Mouse (Mus musculus): ENCODE data around the gene Reg4. TPM values are rescaled to one million over a fixed set of nuclear protein-coding genes. Genes with fewer than 3 reads are reported as not detected.
A peak's percentile ranks its signal among the peaks of the same experiment; 100 is the strongest.

Gene Reg4
- not detected in 2 replicates for polyA plus RNA-seq (2014; fragmentation: Nextera tagmentation; extraction: Ambion mirVana)

GRCm38 (mm10) chr3:98221856-98222255 lies at the start of gene Reg4:
Gene Reg4, plus strand, starts transcription at chr3:98222156.
- H3K9ac ChIP-seq (ENCODE audit: low read length): no peak within 1 kb of the TSS
- H3K4me1 ChIP-seq (ENCODE audit: control insufficient read depth, insufficient read depth, low read length): no peaks in the 10 kb centered on the region
- H3K27me3 ChIP-seq (replicated peaks; ENCODE audit: control insufficient read depth, insufficient read depth, low read length): no peaks in the 10 kb centered on the region
- 84% methylated on average over 8 of the region's 8 CpGs for WGBS
- no peak for DNase-seq (ENCODE audit: low spot score)
- H3K4me2 ChIP-seq (ENCODE audit: low read length): no peak within 1 kb of the TSS
- no peak within 1 kb of the TSS for H3K27ac ChIP-seq (ENCODE audit: low read depth, low read length)
- ATAC-seq: no peak
- no peaks in the 10 kb centered on the region for H3K36me3 ChIP-seq (ENCODE audit: control insufficient read depth, insufficient read depth, low read length)
- no peak within 1 kb of the TSS for H3K4me3 ChIP-seq (ENCODE audit: low read depth, low read length)
- no peaks in the 10 kb centered on the region for H3K9me3 ChIP-seq (replicated peaks; ENCODE audit: control insufficient read depth, low read length)

GRCm38 (mm10) chr3:98178340-98178739 lies 43.6 kb upstream of the Reg4 start:
- no peak overlapping the region for H3K9ac ChIP-seq (ENCODE audit: low read length)
- H3K4me2 ChIP-seq (ENCODE audit: low read length): no peak overlapping the region
- no peaks in the 10 kb centered on the region for H3K36me3 ChIP-seq (ENCODE audit: control insufficient read depth, insufficient read depth, low read length)
- H3K27ac ChIP-seq (ENCODE audit: low read depth, low read length): no peak overlapping the region
- no peaks in the 10 kb centered on the region for H3K27me3 ChIP-seq (replicated peaks; ENCODE audit: control insufficient read depth, insufficient read depth, low read length)
- no peaks in the 10 kb centered on the region for H3K9me3 ChIP-seq (replicated peaks; ENCODE audit: control insufficient read depth, low read length)
- no peak for ATAC-seq
- H3K4me3 ChIP-seq (ENCODE audit: low read depth, low read length): no peak overlapping the region
- H3K4me1 ChIP-seq (ENCODE audit: control insufficient read depth, insufficient read depth, low read length): no peaks in the 10 kb centered on the region
- DNase-seq (ENCODE audit: low spot score): peak; percentile 52
- WGBS: 57% methylated on average over 4 of the region's 4 CpGs

DNA sequence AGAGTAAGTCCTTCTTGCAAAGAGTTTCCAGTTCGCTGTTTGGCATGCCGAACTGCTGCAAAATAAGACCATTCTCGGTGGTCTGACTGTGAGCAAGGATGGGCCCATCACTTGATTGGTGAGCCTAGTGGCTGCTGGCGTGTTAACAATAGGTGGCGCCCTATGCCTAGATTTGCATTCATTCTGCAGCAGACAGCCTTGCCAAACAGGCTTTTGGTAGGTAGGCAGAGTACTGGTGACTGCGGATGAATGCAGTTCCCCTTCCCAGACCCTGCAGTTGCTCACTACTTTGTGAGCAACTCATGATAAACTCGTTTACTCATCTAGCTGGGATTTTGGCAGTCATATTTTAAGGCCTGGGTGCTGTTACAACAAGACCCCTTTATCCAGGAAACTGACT lies 41.2 kb upstream of the Reg4 start:
- WGBS: 24% methylated on average over 7 of the region's 7 CpGs
- Histone ChIP-seq H3K4me2 (ENCODE audit: low read length) (no peak overlapping the region), H3K36me3 (ENCODE audit: control insufficient read depth, insufficient read depth, low read length) (no peaks in the 10 kb centered on the region), H3K9me3 (replicated peaks; ENCODE audit: control insufficient read depth, low read length) (no peaks in the 10 kb centered on the region), H3K27ac (ENCODE audit: low read depth, low read length) (no peak overlapping the region), H3K27me3 (replicated peaks; ENCODE audit: control insufficient read depth, insufficient read depth, low read length) (no peaks in the 10 kb centered on the region), H3K9ac (ENCODE audit: low read length) (no peak overlapping the region), H3K4me3 (ENCODE audit: low read depth, low read length) (no peak overlapping the region), H3K4me1 (ENCODE audit: control insufficient read depth, insufficient read depth, low read length) (no peaks in the 10 kb centered on the region)
- ATAC-seq (peak; percentile 65; the same call in 1 of the 2 replicates), DNase-seq (ENCODE audit: low spot score) (peak; percentile 85)

DNA sequence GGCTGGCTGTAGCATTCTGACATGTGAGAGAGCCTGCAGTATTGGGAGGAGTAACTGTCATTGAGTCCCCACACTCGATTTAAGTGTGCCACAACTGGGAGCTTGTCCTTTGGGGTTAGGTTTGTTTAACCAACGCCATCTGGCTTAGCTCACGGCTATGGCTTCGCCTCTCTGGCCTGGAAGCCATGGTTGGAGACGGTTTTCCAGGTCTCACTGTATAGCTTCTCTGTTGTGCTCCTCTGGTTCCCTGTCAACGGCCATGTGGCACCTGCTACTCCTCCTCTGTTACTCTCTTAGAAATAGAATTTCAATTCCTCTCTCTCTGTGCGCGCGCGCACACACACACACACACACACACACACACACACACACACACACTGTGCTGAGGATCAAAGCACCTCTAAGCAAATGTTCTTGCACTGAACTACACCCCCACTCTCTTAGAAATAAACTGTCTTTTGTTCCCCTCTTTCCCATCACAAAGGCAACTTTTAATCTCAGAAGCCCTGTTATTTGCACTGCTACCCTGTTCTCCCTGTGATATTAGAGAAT lies 36.7 kb upstream of the Reg4 start:
- no peak for ATAC-seq
- no peaks in the 10 kb centered on the region for H3K36me3 ChIP-seq (ENCODE audit: control insufficient read depth, insufficient read depth, low read length)
- no peak overlapping the region for H3K27ac ChIP-seq (ENCODE audit: low read depth, low read length)
- H3K4me3 ChIP-seq (ENCODE audit: low read depth, low read length): no peak overlapping the region
- H3K9me3 ChIP-seq (replicated peaks; ENCODE audit: control insufficient read depth, low read length): no peaks in the 10 kb centered on the region
- no peaks in the 10 kb centered on the region for H3K27me3 ChIP-seq (replicated peaks; ENCODE audit: control insufficient read depth, insufficient read depth, low read length)
- DNase-seq (ENCODE audit: low spot score): peak; percentile 24
- no peak overlapping the region for H3K4me2 ChIP-seq (ENCODE audit: low read length)
- 47% methylated on average over 10 of the region's 10 CpGs for WGBS
- H3K9ac ChIP-seq (ENCODE audit: low read length): no peak overlapping the region
- H3K4me1 ChIP-seq (ENCODE audit: control insufficient read depth, insufficient read depth, low read length): no peaks in the 10 kb centered on the region

DNA sequence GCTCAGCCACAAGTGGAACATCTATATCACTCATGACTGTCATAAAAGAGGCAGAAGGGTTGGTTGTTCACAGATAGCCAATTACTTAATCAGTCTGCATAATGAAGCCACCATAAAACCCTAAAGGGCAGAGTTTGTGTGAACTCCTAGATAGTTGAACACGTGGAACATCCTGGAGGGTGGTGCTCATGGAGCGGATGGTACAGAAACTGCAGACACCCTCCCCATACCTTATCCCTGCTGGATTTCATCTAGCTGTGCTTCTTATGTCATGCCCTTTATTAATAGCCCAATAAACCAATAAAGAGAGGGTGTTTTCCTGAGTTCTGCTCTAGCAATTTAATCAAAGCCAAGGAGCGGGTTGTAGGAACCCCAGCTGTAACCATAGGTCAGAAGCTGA lies 34.2 kb upstream of the Reg4 start:
- Histone ChIP-seq H3K4me2 (ENCODE audit: low read length) (no peak overlapping the region), H3K4me1 (ENCODE audit: control insufficient read depth, insufficient read depth, low read length) (no peaks in the 10 kb centered on the region), H3K27ac (ENCODE audit: low read depth, low read length) (no peak overlapping the region), H3K9me3 (replicated peaks; ENCODE audit: control insufficient read depth, low read length) (no peaks in the 10 kb centered on the region), H3K27me3 (replicated peaks; ENCODE audit: control insufficient read depth, insufficient read depth, low read length) (no peaks in the 10 kb centered on the region), H3K36me3 (ENCODE audit: control insufficient read depth, insufficient read depth, low read length) (no peaks in the 10 kb centered on the region), H3K9ac (ENCODE audit: low read length) (no peak overlapping the region), H3K4me3 (ENCODE audit: low read depth, low read length) (no peak overlapping the region)
- ATAC-seq (no peak), DNase-seq (ENCODE audit: low spot score) (no peak)
- WGBS: 85% methylated on average over 3 of the region's 3 CpGs

GRCm38 (mm10) chr3:98197711-98198532 lies 24.0 kb upstream of the Reg4 start:
- whole genome bisulfite sequencing: 13% methylated on average over 9 of the region's 9 CpGs
- no peak for ATAC-seq

DNA sequence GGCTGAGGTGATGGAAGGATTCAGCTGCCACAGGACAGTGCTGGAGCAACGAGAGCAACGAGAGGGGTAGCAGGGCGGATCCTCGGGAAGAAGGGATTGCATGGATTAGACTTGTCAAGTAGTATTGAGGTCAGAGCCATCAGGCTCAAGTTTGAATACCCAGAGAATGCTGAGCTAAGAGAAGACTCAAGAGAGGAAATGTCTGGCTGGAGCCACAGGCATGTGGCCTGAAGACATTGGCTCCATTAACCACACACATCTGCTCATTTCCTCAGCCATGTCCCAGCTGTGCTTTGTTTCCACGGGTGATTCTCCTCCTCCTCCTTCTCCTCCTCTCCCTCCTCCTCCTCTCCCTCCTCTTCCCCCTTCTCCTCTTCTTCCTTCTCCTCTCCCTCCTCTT lies 22.2 kb upstream of the Reg4 start:
- Histone ChIP-seq H3K9ac (ENCODE audit: low read length) (no peak overlapping the region), H3K4me1 (ENCODE audit: control insufficient read depth, insufficient read depth, low read length) (no peaks in the 10 kb centered on the region; the same call in 1 of the 2 replicates), H3K4me3 (ENCODE audit: low read depth, low read length) (no peak overlapping the region), H3K9me3 (replicated peaks; ENCODE audit: control insufficient read depth, low read length) (no peaks in the 10 kb centered on the region), H3K27me3 (replicated peaks; ENCODE audit: control insufficient read depth, insufficient read depth, low read length) (no peaks in the 10 kb centered on the region), H3K27ac (ENCODE audit: low read depth, low read length) (no peak overlapping the region), H3K4me2 (ENCODE audit: low read length) (no peak overlapping the region), H3K36me3 (ENCODE audit: control insufficient read depth, insufficient read depth, low read length) (no peaks in the 10 kb centered on the region)
- ATAC-seq: no peak
- DNase-seq (ENCODE audit: low spot score): no peak
- WGBS: 80% methylated on average over 5 of the region's 5 CpGs

More at GRCm38 (mm10) chr3:98197711-98198532, 24.0 kb upstream of the Reg4 start:
- no peaks in the 10 kb centered on the region for H3K27me3 ChIP-seq (replicated peaks; ENCODE audit: control insufficient read depth, insufficient read depth, low read length)
- no peaks in the 10 kb centered on the region; the same call in 1 of the 2 replicates for H3K4me1 ChIP-seq (ENCODE audit: control insufficient read depth, insufficient read depth, low read length)
- no peaks in the 10 kb centered on the region for H3K36me3 ChIP-seq (ENCODE audit: control insufficient read depth, insufficient read depth, low read length)
- no peak overlapping the region for H3K27ac ChIP-seq (ENCODE audit: low read depth, low read length)
- DNase-seq (ENCODE audit: low spot score): peak; percentile 23
- H3K4me3 ChIP-seq (ENCODE audit: low read depth, low read length): no peak overlapping the region
- no peak overlapping the region for H3K9ac ChIP-seq (ENCODE audit: low read length)
- no peaks in the 10 kb centered on the region for H3K9me3 ChIP-seq (replicated peaks; ENCODE audit: control insufficient read depth, low read length)
- no peak overlapping the region for H3K4me2 ChIP-seq (ENCODE audit: low read length)

DNA sequence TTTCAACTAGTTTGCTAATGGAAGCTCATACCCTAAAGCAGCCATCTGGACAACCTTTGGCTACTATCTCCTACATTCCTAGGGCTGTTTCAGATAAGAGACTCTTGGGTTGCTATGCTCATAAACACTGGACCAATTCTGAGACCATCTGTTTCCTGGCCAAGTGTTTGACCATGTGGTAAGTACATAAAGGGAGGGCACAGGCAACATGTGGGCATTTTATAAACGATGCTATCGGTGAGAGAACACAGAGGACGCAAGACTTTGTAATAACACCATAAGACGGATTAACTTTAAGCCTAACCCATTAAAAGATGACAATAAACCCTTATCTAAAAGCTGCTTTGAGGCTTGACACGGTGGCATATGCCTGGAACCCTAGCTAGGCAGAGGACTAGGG lies 18.7 kb upstream of the Reg4 start:
- no peak overlapping the region for H3K4me2 ChIP-seq (ENCODE audit: low read length)
- ATAC-seq (no peak), DNase-seq (ENCODE audit: low spot score) (no peak)
- no peaks in the 10 kb centered on the region for H3K27me3 ChIP-seq (replicated peaks; ENCODE audit: control insufficient read depth, insufficient read depth, low read length)
- H3K9me3 ChIP-seq (replicated peaks; ENCODE audit: control insufficient read depth, low read length): no peaks in the 10 kb centered on the region
- WGBS: 77% methylated on average over 5 of the region's 5 CpGs
- H3K4me3 ChIP-seq (ENCODE audit: low read depth, low read length): no peak overlapping the region
- H3K27ac ChIP-seq (ENCODE audit: low read depth, low read length): no peak overlapping the region
- no peak overlapping the region for H3K9ac ChIP-seq (ENCODE audit: low read length)
- H3K36me3 ChIP-seq (ENCODE audit: control insufficient read depth, insufficient read depth, low read length): no peaks in the 10 kb centered on the region
- H3K4me1 ChIP-seq (ENCODE audit: control insufficient read depth, insufficient read depth, low read length): no peaks in the 10 kb centered on the region

GRCm38 (mm10) chr3:98206977-98207376 lies 15.0 kb upstream of the Reg4 start:
- 74% methylated on average over 3 of the region's 3 CpGs for WGBS
- H3K4me2 ChIP-seq (ENCODE audit: low read length): no peak overlapping the region
- H3K27ac ChIP-seq (ENCODE audit: low read depth, low read length): no peak overlapping the region
- no peaks in the 10 kb centered on the region for H3K9me3 ChIP-seq (replicated peaks; ENCODE audit: control insufficient read depth, low read length)
- H3K4me3 ChIP-seq (ENCODE audit: low read depth, low read length): no peak overlapping the region
- DNase-seq (ENCODE audit: low spot score) (no peak), ATAC-seq (no peak)
- peaks cover 6% of the 10 kb centered on the region for H3K4me1 ChIP-seq (ENCODE audit: control insufficient read depth, insufficient read depth, low read length)
- H3K36me3 ChIP-seq (ENCODE audit: control insufficient read depth, insufficient read depth, low read length): no peaks in the 10 kb centered on the region
- H3K27me3 ChIP-seq (replicated peaks; ENCODE audit: control insufficient read depth, insufficient read depth, low read length): no peaks in the 10 kb centered on the region
- H3K9ac ChIP-seq (ENCODE audit: low read length): no peak overlapping the region

All from forebrain, embryonic 14.5 days (tissue).